Mouse (Mus musculus) small intestine, adult 2 months (tissue): ENCODE results near the gene 4931428F04Rik.

Source experiments
- CTCF ChIP-seq: fragments of 200-500 bp; IDR thresholded peaks from 2 replicates; pipeline ENCODE4 v1.5.1; 2012; ENCODE audit warnings: low read depth, mild to moderate bottlenecking, control low read depth, inconsistent platforms, low read length, moderate library complexity, mixed read lengths; ENCODE audit not compliant: insufficient replicate concordance, insufficient read length; ENCODE audit errors: extremely low read depth
- POLR2A ChIP-seq: fragments of 200-500 bp; IDR thresholded peaks from 2 replicates; pipeline ENCODE4 v1.6.1; 2012; ENCODE audit warnings: low read depth, mild to moderate bottlenecking, control low read depth, inconsistent platforms, low read length, moderate library complexity

GRCm38 (mm10) chr8:105293405-105293804 lies 3.7 kb upstream of the 4931428F04Rik start:
- TF ChIP-seq POLR2A: no peak
- TF ChIP-seq CTCF: no peak
